In the genomic region with DNA sequence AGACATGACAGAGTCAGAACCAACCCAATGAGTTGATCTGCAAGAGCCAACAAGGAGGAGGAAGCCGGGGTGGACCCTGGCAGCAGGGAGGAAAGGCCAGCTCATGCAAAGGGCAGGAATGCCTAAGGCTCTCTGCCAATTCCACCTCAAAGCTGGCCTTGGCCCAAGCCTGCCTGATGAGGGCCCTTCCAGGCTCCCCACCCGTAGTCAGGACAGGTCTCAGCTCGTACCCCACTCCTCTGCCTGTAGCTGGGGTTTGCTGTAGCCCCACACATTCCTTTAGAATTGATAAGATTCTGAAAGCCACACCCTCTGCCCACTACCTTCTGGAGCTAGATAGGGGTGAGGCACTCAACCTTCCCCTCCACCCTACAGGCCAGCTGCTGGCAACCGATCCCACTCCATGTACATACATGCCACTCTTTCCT, we compare ENCODE assay signal across 8 mouse cellular contexts. TPM values are rescaled to one million over a fixed set of nuclear protein-coding genes. Genes with fewer than 3 reads are reported as not detected.
DNase-seq lines count a peak whose midpoint lies in the region; ATAC-seq and TF ChIP-seq lines count a peak whose summit lies in the region.

No protein-coding gene starts in this region.

- peaks cover 35 to 43% of the 10 kb centered on the region in 2 experiments for H3K4me1 ChIP-seq in liver, embryonic 14.5 days (replicated peaks; ENCODE audit: control insufficient read depth in 2 of 2, insufficient read depth in 2 of 2, low read length in 1 of 2)
- H3K4me1 ChIP-seq in stomach, embryonic 16.5 days (ENCODE audit: control insufficient read depth, insufficient read depth, low read length): peaks cover 10% of the 10 kb centered on the region; the same call in 1 of the 2 replicates
- no peaks in the 10 kb centered on the region for H3K4me1 ChIP-seq in hindbrain, postnatal 0 days (ENCODE audit: insufficient read depth, low read length)

- H3K9me3 ChIP-seq in liver, embryonic 14.5 days (ENCODE audit: control insufficient read depth, low read length): no peaks in the 10 kb centered on the region; the same call in 1 of the 2 replicates
- 0 out of 2 replicates have a peak, but pooled peaks cover 4% of the 10 kb centered on the region for H3K9me3 ChIP-seq in stomach, embryonic 16.5 days (replicated peaks; ENCODE audit: control insufficient read depth, low read length)
- no peaks in the 10 kb centered on the region for H3K9me3 ChIP-seq in hindbrain, postnatal 0 days (ENCODE audit: low read length)

- H3K4me3 ChIP-seq in liver, embryonic 14.5 days (ENCODE audit: insufficient read depth in 1 of 2, low read depth in 2 of 2, low read length in 2 of 2): peak overlapping the region in 1 of 2 experiments; percentile 14; a peak in 1 of 4 replicates
- no peak overlapping the region for H3K4me3 ChIP-seq in stomach, embryonic 16.5 days (replicated peaks; ENCODE audit: low read length)
- H3K4me3 ChIP-seq in hindbrain, postnatal 0 days (ENCODE audit: low read length): no peak overlapping the region

- TF ChIP-seq EP300 in liver, embryonic 14.5 days (IDR thresholded peaks at IDR 0.05; ENCODE audit: low read depth): peak; percentile 71

- peak; percentile 69 for DNase-seq in 3T3-L1 (ENCODE audit: low read depth, low spot score)
- peak; percentile 79 for DNase-seq in adrenal gland, postnatal 25 days
- peak; percentile 81 to 82 for DNase-seq in heart, postnatal 10 days
- DNase-seq in liver, embryonic 14.5 days (ENCODE audit: low read depth in 3 of 3, low spot score in 3 of 3): peak; percentile 59 to 73 (median 68)
- no peak for DNase-seq in retina, embryonic 14.5 days (ENCODE audit: low spot score)
- no peak for DNase-seq in hindbrain, postnatal 0 days (ENCODE audit: low spot score)
- DNase-seq in layer of hippocampus, postnatal 10 days (ENCODE audit: low spot score in 2 of 2): no peak

- TF ChIP-seq CTCF in liver, embryonic 14.5 days (IDR thresholded peaks at IDR 0.05; ENCODE audit: low read depth): 0 out of 2 replicates have a peak, but pooled peaks have one; percentile 8
- TF ChIP-seq CTCF in hindbrain, postnatal 0 days (IDR thresholded peaks at IDR 0.05; ENCODE audit: low read depth): no peak

- peak overlapping the region; percentile 51 for H3K4me2 ChIP-seq in liver, embryonic 14.5 days (ENCODE audit: low read depth)
- no peak overlapping the region for H3K4me2 ChIP-seq in stomach, embryonic 16.5 days (ENCODE audit: low read depth, low read length)
- H3K4me2 ChIP-seq in hindbrain, postnatal 0 days (ENCODE audit: low read depth, low read length): no peak overlapping the region

- intact Hi-C loops in heart, postnatal 10 days (cut with DNase I): no loop called here

- H3K9ac ChIP-seq in liver, embryonic 14.5 days (replicated peaks): peak overlapping the region; percentile 52
- H3K9ac ChIP-seq in stomach, embryonic 16.5 days (ENCODE audit: low read length): no peak overlapping the region
- no peak overlapping the region for H3K9ac ChIP-seq in hindbrain, postnatal 0 days (replicated peaks; ENCODE audit: low read length)

- 18% methylated on average over 4 of the region's 4 CpGs for WGBS in liver, embryonic 14.5 days (ENCODE audit: insufficient replicate concordance)
- 53% methylated on average over 4 of the region's 4 CpGs for WGBS in stomach, embryonic 16.5 days
- 50% methylated on average over 4 of the region's 4 CpGs for WGBS in hindbrain, postnatal 0 days

- no peaks in the 10 kb centered on the region for H3K27me3 ChIP-seq in liver, embryonic 14.5 days (ENCODE audit: control insufficient read depth, insufficient read depth, low read length)
- H3K27me3 ChIP-seq in stomach, embryonic 16.5 days (ENCODE audit: control insufficient read depth, insufficient read depth, low read length): no peaks in the 10 kb centered on the region
- H3K27me3 ChIP-seq in hindbrain, postnatal 0 days (ENCODE audit: insufficient read depth, low read length): no peaks in the 10 kb centered on the region

- H3K36me3 ChIP-seq in liver, embryonic 14.5 days (replicated peaks; ENCODE audit: control insufficient read depth, insufficient read depth, low read depth): no peaks in the 10 kb centered on the region
- H3K36me3 ChIP-seq in stomach, embryonic 16.5 days (ENCODE audit: control insufficient read depth, insufficient read depth, low read length): no peaks in the 10 kb centered on the region
- no peaks in the 10 kb centered on the region for H3K36me3 ChIP-seq in hindbrain, postnatal 0 days (ENCODE audit: insufficient read depth, low read length)

- peak; percentile 93 for ATAC-seq in liver, embryonic 14.5 days (ENCODE audit: insufficient read depth)
- ATAC-seq in stomach, embryonic 16.5 days (ENCODE audit: insufficient read depth, low FRiP score): peak; percentile 88
- ATAC-seq in hindbrain, postnatal 0 days: no peak

- H3K27ac ChIP-seq in liver, embryonic 14.5 days: peak overlapping the region; percentile 79
- peak overlapping the region; percentile 84 for H3K27ac ChIP-seq in stomach, embryonic 16.5 days (ENCODE audit: low read length)
- no peak overlapping the region for H3K27ac ChIP-seq in hindbrain, postnatal 0 days

RNA-seq across cellular contexts. Expression of gene Trim62, which starts 27.8 kb away (rescaled TPM):
- total RNA-seq in adrenal gland, postnatal 25 days (2021): 14.3 and 17.9 TPM in 2 replicates
- 1 to 10 TPM; 2.3 to 2.5 TPM for total RNA-seq in heart, postnatal 10 days (2021)
- polyA plus RNA-seq in liver, embryonic 14.5 days (2012; rRNA removed): 0.25 TPM in 2 replicates
- polyA plus RNA-seq in liver, embryonic 14.5 days (2014; fragmentation: Nextera tagmentation; extraction: Ambion mirVana): 0.24 and 0.30 TPM in 2 replicates
- 2.0 and 2.8 TPM in 2 replicates for polyA plus RNA-seq in stomach, embryonic 16.5 days (2015; fragmentation: Nextera tagmentation; extraction: Ambion mirVana)
- total RNA-seq in hindbrain, postnatal 0 days (2014; rRNA removed): 30.8 and 33.4 TPM in 2 replicates
- 23.4 and 27.9 TPM in 2 replicates for polyA plus RNA-seq in hindbrain, postnatal 0 days (2015; fragmentation: Nextera tagmentation; extraction: Ambion mirVana)
- 10 to 100 TPM; 26.2 TPM for total RNA-seq in layer of hippocampus, postnatal 10 days (2021)

RNA-seq across cellular contexts. Expression of gene Zfp362, which starts 49.8 kb away (rescaled TPM):
- 30.3 and 38.6 TPM in 2 replicates for total RNA-seq in adrenal gland, postnatal 25 days (2021)
- total RNA-seq in heart, postnatal 10 days (2021): 10 to 100 TPM; 26.9 to 28.1 TPM
- polyA plus RNA-seq in liver, embryonic 14.5 days (2012; rRNA removed): 7.6 and 8.2 TPM in 2 replicates
- polyA plus RNA-seq in liver, embryonic 14.5 days (2014; fragmentation: Nextera tagmentation; extraction: Ambion mirVana): 6.2 and 7.4 TPM in 2 replicates
- 24.6 and 26.0 TPM in 2 replicates for polyA plus RNA-seq in stomach, embryonic 16.5 days (2015; fragmentation: Nextera tagmentation; extraction: Ambion mirVana)
- 25.6 and 35.7 TPM in 2 replicates for total RNA-seq in hindbrain, postnatal 0 days (2014; rRNA removed)
- 23.3 and 24.9 TPM in 2 replicates for polyA plus RNA-seq in hindbrain, postnatal 0 days (2015; fragmentation: Nextera tagmentation; extraction: Ambion mirVana)
- 10 to 100 TPM; 37.8 to 38.5 TPM for total RNA-seq in layer of hippocampus, postnatal 10 days (2021)

Comparison
In these comparisons a context has a peak if more than half of its experiments do, and no peak if none do; other contexts are left out.
1. DNase-seq: peak in 3T3-L1 (single experiment), adrenal gland, postnatal 25 days (single experiment), heart, postnatal 10 days (2 of 2) and liver, embryonic 14.5 days (3 of 3); none in retina, embryonic 14.5 days (single experiment), hindbrain, postnatal 0 days (single experiment) and layer of hippocampus, postnatal 10 days (0 of 2).